Mouse (Mus musculus): ENCODE measurements around the gene Enpp4.

Gene Enpp4

GRCm38 (mm10) chr17:44105287-44106138 lies at the start of gene Enpp4:
TSS of gene Enpp4 (minus strand) at chr17:44105809.
- DNase-seq: peak; percentile 90

DNA sequence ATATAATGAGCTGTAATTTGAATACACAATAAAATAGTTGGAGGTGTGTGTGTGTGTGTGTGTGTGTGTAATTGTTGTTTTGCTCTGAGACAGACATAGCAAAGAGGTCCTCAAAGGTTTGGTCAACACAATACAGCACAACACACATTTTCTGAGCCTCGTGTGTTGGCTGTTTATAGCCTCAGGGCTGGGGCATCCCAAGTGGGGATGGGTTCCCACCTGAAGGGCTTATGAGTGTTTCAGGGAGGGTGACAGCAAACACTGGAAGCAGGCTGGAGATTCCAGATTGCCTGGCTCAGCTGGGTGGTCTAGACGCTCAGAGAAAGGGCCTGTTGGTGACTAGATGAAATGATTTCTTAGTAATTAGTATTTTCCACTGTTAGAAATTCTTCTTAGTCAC lies 49.6 kb upstream of the Enpp4 start:
- DNase-seq: no peak

- no peak for DNase-seq
These were observed 48.3 kb upstream of the Enpp4 start for GRCm38 (mm10) chr17:44153871-44154270.

DNA sequence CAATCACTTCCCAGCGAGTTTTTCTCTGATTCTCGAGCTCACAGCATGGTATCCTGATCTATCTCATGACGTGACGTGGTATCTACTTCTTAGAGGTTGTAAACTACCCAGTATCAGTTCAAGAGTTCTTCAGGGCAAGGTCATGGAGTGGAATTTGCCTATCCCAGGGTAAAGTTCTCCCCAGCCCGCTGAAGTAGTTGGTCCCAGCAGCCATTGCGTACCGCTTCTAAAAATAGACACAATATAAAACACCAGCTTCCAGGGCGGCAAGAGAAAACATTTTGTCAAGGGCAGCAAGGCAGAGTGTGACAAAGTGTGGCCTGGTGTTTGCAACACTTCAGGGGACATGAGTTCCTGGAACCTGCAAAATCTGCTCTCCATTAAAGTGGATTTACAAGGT lies 46.3 kb upstream of the Enpp4 start:
- DNase-seq: no peak

DNA sequence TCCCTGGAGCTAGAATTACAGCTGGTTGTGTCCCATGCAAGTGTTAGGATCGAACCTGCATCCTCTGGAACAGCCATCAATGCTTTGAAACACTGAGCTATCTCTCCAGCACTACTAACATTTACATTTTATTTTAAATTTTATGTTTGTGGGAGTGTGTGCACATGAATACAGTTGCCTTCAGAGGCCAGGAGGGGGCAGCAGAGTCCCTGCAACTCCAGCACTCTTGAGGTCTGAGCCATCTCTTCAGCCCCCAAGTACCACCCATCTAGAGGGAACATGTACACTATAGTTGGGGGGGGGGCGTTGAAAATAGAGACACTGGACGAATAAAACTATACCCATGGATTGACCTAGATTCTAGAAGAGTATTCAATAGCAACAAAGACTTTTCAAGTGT lies 45.5 kb upstream of the Enpp4 start:
- DNase-seq: peak; percentile 77

GRCm38 (mm10) chr17:44148109-44148846 lies 42.7 kb upstream of the Enpp4 start:
- no peak for DNase-seq

DNA sequence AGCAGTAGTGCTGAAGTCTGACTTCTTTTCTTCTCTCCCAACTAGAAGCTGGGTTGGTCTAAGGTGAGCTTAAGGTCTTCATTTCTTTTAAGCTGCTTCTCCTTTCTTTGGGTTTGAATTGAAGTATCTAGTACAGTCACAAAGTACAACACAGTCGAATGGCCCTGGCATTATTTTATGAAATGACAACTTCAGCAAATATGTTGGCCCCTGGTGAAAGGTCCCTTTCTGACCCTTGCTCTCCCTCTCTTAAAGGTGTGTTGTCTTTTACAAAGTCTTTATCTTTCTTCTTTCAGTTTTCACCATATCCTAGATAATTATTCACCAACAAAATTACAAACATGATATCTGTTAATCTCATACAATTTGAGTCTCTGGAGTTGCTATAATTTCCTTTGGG lies 40.2 kb upstream of the Enpp4 start:
- no peak for DNase-seq

GRCm38 (mm10) chr17:44136863-44137640 lies 31.4 kb upstream of the Enpp4 start:
- DNase-seq: no peak

DNA sequence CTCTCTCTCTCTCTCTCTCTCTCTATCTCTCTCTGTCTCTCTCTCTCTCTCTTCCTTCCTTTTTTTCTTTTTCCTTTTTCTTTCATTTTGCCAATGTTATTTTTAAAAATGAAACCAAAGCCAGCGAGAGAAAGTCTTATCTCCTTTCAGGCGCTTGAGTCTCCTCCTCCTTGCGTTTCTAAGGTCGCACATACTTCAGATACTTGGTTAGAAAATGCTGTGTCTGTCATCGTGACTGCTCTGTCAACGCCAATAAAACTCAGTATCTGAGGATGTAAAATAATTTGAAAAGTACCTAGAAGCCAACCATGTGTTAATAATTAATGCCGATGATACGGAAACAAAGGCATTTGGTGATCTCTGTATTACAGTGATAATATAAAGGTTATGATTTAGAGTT lies 30.4 kb upstream of the Enpp4 start:
- no peak for DNase-seq

GRCm38 (mm10) chr17:44134545-44134944 lies 28.9 kb upstream of the Enpp4 start:
- no peak for DNase-seq

DNA sequence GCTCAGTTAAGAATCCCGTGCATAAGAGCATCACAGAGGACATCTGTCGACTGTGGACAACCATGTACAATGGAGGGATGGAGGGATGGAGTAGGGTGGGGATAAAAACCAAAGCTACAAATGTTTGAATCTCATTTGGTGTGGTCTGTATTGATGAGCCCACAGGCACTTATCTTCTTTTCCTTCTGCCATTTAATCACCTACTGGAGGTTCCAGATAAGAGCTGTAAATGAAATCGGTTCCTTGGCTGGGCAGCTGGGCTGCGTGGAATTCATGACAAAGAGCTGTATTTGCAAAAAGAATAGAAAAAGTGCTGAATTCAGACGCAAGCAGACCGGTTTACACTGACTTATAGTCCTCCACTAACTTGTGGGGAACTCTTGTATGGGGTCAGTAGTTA lies 28.5 kb upstream of the Enpp4 start:
- no peak for DNase-seq

DNA sequence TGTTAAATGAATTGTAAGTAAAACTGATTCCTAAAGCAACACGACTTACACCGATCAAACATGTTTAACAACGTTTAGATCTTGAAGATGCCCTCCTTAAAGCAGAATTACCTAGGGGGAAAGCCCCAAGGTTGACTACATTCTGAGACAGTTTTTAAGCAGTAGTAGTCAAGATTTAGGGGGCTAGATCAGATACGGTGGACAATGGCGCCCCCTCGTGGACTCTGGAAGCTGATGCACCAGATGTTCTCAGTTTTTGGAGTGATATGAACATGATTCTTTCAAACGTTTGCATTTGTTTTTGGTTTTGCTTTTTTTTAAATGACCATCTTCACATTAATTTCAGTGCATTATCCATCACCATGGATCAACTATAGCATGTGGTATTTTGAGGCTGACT lies 24.8 kb upstream of the Enpp4 start:
- peak; percentile 82 for DNase-seq

GRCm38 (mm10) chr17:44129092-44129750 lies 23.6 kb upstream of the Enpp4 start:
- DNase-seq: no peak

GRCm38 (mm10) chr17:44121366-44122100 lies 15.9 kb upstream of the Enpp4 start:
- no peak for DNase-seq

DNA sequence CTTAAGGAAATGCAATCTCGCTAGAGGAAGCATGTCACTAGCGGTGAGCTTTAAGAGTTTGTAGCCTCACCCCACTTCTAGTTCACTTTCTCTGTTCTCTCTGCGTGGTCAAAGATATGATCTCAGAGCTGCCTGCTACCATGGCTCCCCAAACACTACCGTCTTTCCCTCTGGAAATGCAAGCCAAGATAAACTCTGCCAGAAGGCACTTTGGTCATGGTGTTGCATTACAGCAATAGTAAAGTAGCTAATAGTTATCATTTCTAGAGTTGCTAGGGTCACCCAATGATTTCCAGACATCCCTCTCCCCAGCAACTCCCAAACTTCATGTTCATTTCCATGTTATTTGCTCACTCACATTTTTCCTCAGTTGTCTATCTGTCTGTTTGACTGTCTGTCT lies 12.6 kb upstream of the Enpp4 start:
- no peak for DNase-seq

DNA sequence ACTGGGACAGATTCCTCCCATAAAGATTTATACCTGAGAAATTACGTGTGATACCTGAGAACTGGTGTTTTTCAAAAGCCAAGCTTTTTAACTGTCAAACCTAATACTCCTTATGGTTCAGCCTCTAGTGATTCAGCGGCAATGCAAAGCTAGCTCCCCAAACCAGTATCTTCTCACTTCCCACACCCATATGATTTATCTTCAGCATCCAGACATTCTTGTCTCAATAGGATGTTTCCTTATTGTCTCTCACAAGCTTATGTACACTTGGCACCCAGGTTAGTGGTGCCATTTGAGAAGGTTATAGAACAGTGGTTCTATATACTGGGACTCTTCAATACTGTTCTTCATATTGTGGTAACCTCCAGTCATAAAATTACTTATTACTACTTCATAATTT lies 12.1 kb upstream of the Enpp4 start:
- no peak for DNase-seq

GRCm38 (mm10) chr17:44116584-44116983 lies 11.0 kb upstream of the Enpp4 start:
- no peak for DNase-seq

DNA sequence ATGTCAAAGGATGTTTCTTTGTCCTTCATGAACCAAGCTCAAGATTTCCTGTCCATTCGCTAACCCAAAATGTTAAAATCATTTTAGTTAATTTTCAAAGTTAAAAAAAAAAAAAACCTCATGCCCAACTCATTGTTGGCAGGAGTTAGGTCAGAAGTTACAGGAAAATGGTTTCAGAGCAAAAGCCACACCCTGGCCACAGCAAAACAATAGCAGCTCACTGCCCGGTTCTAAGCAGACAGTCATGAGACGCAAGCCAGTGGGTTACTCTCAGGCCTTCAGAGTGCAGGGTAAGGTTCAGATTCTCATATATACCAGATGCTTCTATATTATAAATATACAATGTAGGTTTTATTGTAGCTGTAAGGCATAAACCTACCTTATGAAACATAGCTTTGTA lies 2.7 kb upstream of the Enpp4 start:
- DNase-seq: peak; percentile 10

- DNase-seq: no peak
These were observed 3.6 kb downstream of the Enpp4 start for GRCm38 (mm10) chr17:44101961-44102360.

- DNase-seq: no peak
These were observed 4.7 kb downstream of the Enpp4 start for GRCm38 (mm10) chr17:44100906-44101305.

- no peak for DNase-seq
These were observed 5.1 kb downstream of the Enpp4 start for GRCm38 (mm10) chr17:44100486-44100885.

DNA sequence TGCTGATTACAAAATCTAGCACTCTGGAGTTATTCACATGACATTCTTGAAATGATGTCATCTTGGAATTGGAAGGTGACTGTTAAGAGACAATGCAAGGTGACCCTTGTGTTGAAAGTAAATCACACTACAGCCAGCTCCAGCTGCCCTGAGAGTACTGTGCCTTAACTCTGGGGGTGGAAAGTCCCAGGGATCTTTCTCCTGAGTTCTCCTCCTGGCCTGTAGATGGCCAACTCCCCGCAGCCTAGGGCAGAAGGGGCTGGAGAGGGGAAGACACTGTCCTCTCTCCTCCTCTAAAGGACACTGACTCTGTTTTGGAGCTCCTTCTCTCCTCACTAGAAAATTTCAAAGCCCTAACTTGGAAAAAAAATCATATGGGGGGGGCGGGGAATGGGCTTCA lies 14.1 kb downstream of the Enpp4 start:
- DNase-seq: no peak
